Mouse (Mus musculus) heart, adult 2 months (tissue): ENCODE measurements around the gene Lypla2.

ENCODE experiments used
- CTCF ChIP-seq: fragments of 200-600 bp; IDR thresholded peaks from 2 replicates; pipeline ENCODE4 v1.8.1; 2022; ENCODE audit warnings: antibody characterized with exemption, mild to moderate bottlenecking, moderate library complexity
- EP300 ChIP-seq: fragments of 200-500 bp; IDR thresholded peaks from 2 replicates; pipeline ENCODE4 v1.6.1; 2011; ENCODE audit warnings: low read depth, low read length, control low read depth; ENCODE audit not compliant: insufficient read depth

GRCm38 (mm10) chr4:135928376-135928775 lies 44.0 kb downstream of the Lypla2 start:
- TF ChIP-seq CTCF (no peak), EP300 (no peak)
